Comparison of ENCODE assay signal across 19 mouse cellular contexts in the genomic region with DNA sequence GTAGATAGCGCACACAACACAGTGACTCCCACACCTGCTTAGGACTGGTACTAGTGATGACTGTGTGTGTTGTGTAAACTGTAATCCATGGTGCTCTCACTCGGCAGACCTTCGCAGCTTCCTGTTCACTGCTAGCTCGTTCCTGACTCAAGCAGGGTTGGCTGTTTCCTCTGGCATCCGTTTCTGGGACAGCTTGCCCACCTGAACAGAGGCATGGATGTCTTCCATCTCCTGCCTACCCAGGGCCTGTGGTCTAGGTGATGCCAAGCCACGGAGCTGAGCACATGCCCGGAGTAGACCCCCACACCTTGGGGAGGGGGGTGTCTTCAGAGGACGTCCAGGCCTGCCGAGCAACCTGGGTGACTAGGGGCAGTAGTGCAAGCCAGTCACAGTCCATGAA. TPM values are rescaled to one million over a fixed set of nuclear protein-coding genes. Genes with fewer than 3 reads are reported as not detected.
DNase-seq lines count a peak whose midpoint lies in the region; ATAC-seq lines count a peak whose summit lies in the region.
"Had no signal": no experiment of that assay in that cellular context is flagged by ENCODE, and none has a peak within 500 bp of the region (broad histone marks: within the 10 kb centered on the region; RNA-seq: fewer than 3 reads in every experiment).

No protein-coding gene starts in this region.

- H3K4me2 ChIP-seq in embryonic facial prominence, embryonic 13.5 days: no peak overlapping the region
- H3K4me2 ChIP-seq in liver, embryonic 11.5 days: no peak overlapping the region
- H3K4me2 ChIP-seq in liver, embryonic 12.5 days: no peak overlapping the region
- no peak overlapping the region for H3K4me2 ChIP-seq in forebrain, embryonic 13.5 days

- DNase-seq in embryonic facial prominence, embryonic 10.5 days (ENCODE audit: low spot score): no peak
- no peak for DNase-seq in liver, embryonic 11.5 days (ENCODE audit: low spot score)
- no peak for DNase-seq in kidney, postnatal 10 days
- DNase-seq in frontal cortex, postnatal 36 days (ENCODE audit: low spot score in 2 of 2): no peak
- DNase-seq: adrenal gland, adult 8-10 months; gastrocnemius, postnatal 10 days; heart, adult 2 months; kidney, adult 8-10 months; kidney, postnatal 25 days; liver; lung, adult 18-20 months; lung, postnatal 14 days had no signal

- no peaks in the 10 kb centered on the region for H3K9me3 ChIP-seq in embryonic facial prominence, embryonic 13.5 days
- no peaks in the 10 kb centered on the region for H3K9me3 ChIP-seq in embryonic facial prominence, embryonic 10.5 days
- H3K9me3 ChIP-seq in liver, embryonic 11.5 days (ENCODE audit: control insufficient read depth, low read length): no peaks in the 10 kb centered on the region
- H3K9me3 ChIP-seq in liver, embryonic 12.5 days (replicated peaks): no peaks in the 10 kb centered on the region
- no peaks in the 10 kb centered on the region for H3K9me3 ChIP-seq in forebrain, embryonic 13.5 days (replicated peaks)

- ATAC-seq in embryonic facial prominence, embryonic 13.5 days (ENCODE audit: insufficient number of reproducible peaks, insufficient read depth, low FRiP score, low TSS enrichment, low read depth): no peak
- peak; percentile 37; the same call in 1 of the 2 replicates for ATAC-seq in liver, embryonic 11.5 days (replicated peaks; ENCODE audit: low FRiP score)
- no peak for ATAC-seq in liver, embryonic 12.5 days
- no peak for ATAC-seq in forebrain, embryonic 13.5 days
- ATAC-seq: Patski had no signal

- peak overlapping the region; percentile 49; the same call in 1 of the 2 replicates for H3K9ac ChIP-seq in embryonic facial prominence, embryonic 13.5 days
- no peak overlapping the region for H3K9ac ChIP-seq in liver, embryonic 11.5 days (ENCODE audit: low read depth, low read length)
- H3K9ac ChIP-seq in liver, embryonic 12.5 days: no peak overlapping the region
- peak overlapping the region; percentile 40 for H3K9ac ChIP-seq in forebrain, embryonic 13.5 days

- H3K36me3 ChIP-seq in embryonic facial prominence, embryonic 13.5 days: no peaks in the 10 kb centered on the region
- no peaks in the 10 kb centered on the region for H3K36me3 ChIP-seq in embryonic facial prominence, embryonic 10.5 days (replicated peaks)
- H3K36me3 ChIP-seq in liver, embryonic 11.5 days (ENCODE audit: control insufficient read depth, insufficient read depth, low read length): no peaks in the 10 kb centered on the region
- H3K36me3 ChIP-seq in liver, embryonic 12.5 days: no peaks in the 10 kb centered on the region
- H3K36me3 ChIP-seq in forebrain, embryonic 13.5 days (ENCODE audit: poor library complexity, severe bottlenecking): no peaks in the 10 kb centered on the region

- H3K4me1 ChIP-seq in embryonic facial prominence, embryonic 13.5 days: peaks cover 4% of the 10 kb centered on the region; the same call in 1 of the 2 replicates
- peaks cover 28% of the 10 kb centered on the region for H3K4me1 ChIP-seq in embryonic facial prominence, embryonic 10.5 days
- no peaks in the 10 kb centered on the region for H3K4me1 ChIP-seq in liver, embryonic 11.5 days (replicated peaks; ENCODE audit: control insufficient read depth, insufficient read depth, low read length)
- 0 out of 2 replicates have a peak, but pooled peaks cover 4% of the 10 kb centered on the region for H3K4me1 ChIP-seq in liver, embryonic 12.5 days
- H3K4me1 ChIP-seq in forebrain, embryonic 13.5 days: peaks cover 48% of the 10 kb centered on the region

- H3K27me3 ChIP-seq in embryonic facial prominence, embryonic 13.5 days: peaks cover 10% of the 10 kb centered on the region
- H3K27me3 ChIP-seq in embryonic facial prominence, embryonic 10.5 days (replicated peaks; ENCODE audit: low read depth, poor library complexity, severe bottlenecking): peaks cover 61% of the 10 kb centered on the region
- H3K27me3 ChIP-seq in liver, embryonic 11.5 days (replicated peaks; ENCODE audit: control insufficient read depth, insufficient read depth, low read length): peaks cover 36% of the 10 kb centered on the region
- H3K27me3 ChIP-seq in liver, embryonic 12.5 days (replicated peaks): peaks cover 49% of the 10 kb centered on the region
- H3K27me3 ChIP-seq in forebrain, embryonic 13.5 days: no peaks in the 10 kb centered on the region
- H3K27me3 ChIP-seq: Patski had no signal

- no peak overlapping the region for H3K27ac ChIP-seq in embryonic facial prominence, embryonic 13.5 days
- no peak overlapping the region for H3K27ac ChIP-seq in embryonic facial prominence, embryonic 10.5 days (replicated peaks)
- H3K27ac ChIP-seq in liver, embryonic 11.5 days (ENCODE audit: low read depth, low read length): no peak overlapping the region
- H3K27ac ChIP-seq in liver, embryonic 12.5 days: no peak overlapping the region
- H3K27ac ChIP-seq in forebrain, embryonic 13.5 days: peak overlapping the region; percentile 83
- H3K27ac ChIP-seq: heart, adult 2 months; stomach, postnatal 0 days had no signal

- H3K4me3 ChIP-seq in embryonic facial prominence, embryonic 13.5 days: no peak overlapping the region
- H3K4me3 ChIP-seq in embryonic facial prominence, embryonic 10.5 days: no peak overlapping the region
- H3K4me3 ChIP-seq in liver, embryonic 11.5 days (ENCODE audit: low read depth, low read length): no peak overlapping the region
- H3K4me3 ChIP-seq in liver, embryonic 12.5 days: no peak overlapping the region
- no peak overlapping the region for H3K4me3 ChIP-seq in forebrain, embryonic 13.5 days
- H3K4me3 ChIP-seq: heart, adult 2 months had no signal

- 81% methylated on average over 9 of the region's 9 CpGs for WGBS in embryonic facial prominence, embryonic 13.5 days
- WGBS in embryonic facial prominence, embryonic 10.5 days: 85% methylated on average over 9 of the region's 9 CpGs
- WGBS in liver, embryonic 11.5 days: 73% methylated on average over 9 of the region's 9 CpGs
- WGBS in liver, embryonic 12.5 days (ENCODE audit: insufficient replicate concordance): 57% methylated on average over 9 of the region's 9 CpGs
- WGBS in forebrain, embryonic 13.5 days: 87% methylated on average over 9 of the region's 9 CpGs

RNA-seq across cellular contexts. Expression of a gene that starts 54.7 kb away (rescaled TPM):
- 0.37 and 1.0 TPM in 2 replicates for polyA plus RNA-seq in embryonic facial prominence, embryonic 13.5 days (2015; fragmentation: Nextera tagmentation; extraction: Ambion mirVana)
- 2.3 and 3.1 TPM in 2 replicates for polyA plus RNA-seq in embryonic facial prominence, embryonic 10.5 days (2016; fragmentation: Nextera tagmentation; extraction: Ambion mirVana)
- polyA plus RNA-seq in liver, embryonic 11.5 days (2014; fragmentation: Nextera tagmentation; extraction: Ambion mirVana): not detected in 2 replicates
- polyA plus RNA-seq in liver, embryonic 12.5 days (2016; fragmentation: Nextera tagmentation; extraction: Ambion mirVana): not detected in 2 replicates
- polyA plus RNA-seq in forebrain, embryonic 13.5 days (2015; fragmentation: Nextera tagmentation; extraction: Ambion mirVana): 32.9 and 38.8 TPM in 2 replicates
- polyA plus RNA-seq: heart, embryonic 16.5 days; intestine, embryonic 14.5 days; Patski; stomach, postnatal 0 days had no signal

Comparison
In these comparisons a context has a peak if more than half of its experiments do, and no peak if none do; other contexts are left out.
1. H3K9ac ChIP-seq: peak in embryonic facial prominence, embryonic 13.5 days (single experiment) and forebrain, embryonic 13.5 days (single experiment); none in liver, embryonic 11.5 days (single experiment) and liver, embryonic 12.5 days (single experiment).